Mouse (Mus musculus): Measurements from ENCODE around the gene Gm45140.
A peak's percentile ranks its signal among the peaks of the same experiment; 100 is the strongest.

Gm45140 gene

DNA sequence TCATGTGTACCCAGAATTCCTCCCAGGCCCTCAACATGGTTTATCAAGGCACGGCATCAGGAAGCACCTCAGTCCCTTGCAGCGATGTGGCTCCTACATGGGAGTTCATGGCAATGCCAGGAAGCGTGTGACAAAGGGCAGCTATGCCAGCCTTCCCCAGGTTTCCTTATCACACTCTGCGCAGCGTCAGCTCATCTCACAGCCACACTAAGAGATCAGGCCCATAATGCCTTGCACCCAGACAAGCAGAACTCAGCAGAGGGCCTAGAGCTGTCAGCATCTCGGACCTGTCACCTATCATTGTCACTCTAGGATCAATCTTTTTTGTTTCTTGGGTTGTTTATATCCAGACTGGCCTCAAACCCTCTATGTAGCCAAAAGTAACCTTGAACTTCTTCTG lies 36.0 kb downstream of the Gm45140 start:
- no peak for DNase-seq (ENCODE audit: low spot score)

DNA sequence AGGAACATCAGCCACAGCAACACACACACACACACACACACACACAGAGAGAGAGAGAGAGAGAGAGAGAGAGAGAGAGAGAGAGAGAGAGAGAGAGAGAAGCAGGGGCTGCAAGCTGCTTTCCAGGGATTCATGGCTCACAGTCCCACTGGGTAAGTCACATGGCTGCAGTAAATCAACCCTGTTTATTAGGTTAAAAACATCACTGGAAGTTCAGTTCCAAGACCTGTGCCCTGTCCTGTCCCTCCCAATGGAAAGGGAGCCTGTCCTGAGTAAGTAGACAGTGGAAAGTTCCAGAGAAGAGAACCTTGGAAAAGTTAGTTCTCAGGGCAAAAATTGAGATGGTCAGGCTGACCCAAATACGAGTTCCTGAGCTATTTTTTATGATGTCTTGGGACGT lies 38.3 kb downstream of the Gm45140 start:
- no peak for DNase-seq (ENCODE audit: low spot score)

DNA sequence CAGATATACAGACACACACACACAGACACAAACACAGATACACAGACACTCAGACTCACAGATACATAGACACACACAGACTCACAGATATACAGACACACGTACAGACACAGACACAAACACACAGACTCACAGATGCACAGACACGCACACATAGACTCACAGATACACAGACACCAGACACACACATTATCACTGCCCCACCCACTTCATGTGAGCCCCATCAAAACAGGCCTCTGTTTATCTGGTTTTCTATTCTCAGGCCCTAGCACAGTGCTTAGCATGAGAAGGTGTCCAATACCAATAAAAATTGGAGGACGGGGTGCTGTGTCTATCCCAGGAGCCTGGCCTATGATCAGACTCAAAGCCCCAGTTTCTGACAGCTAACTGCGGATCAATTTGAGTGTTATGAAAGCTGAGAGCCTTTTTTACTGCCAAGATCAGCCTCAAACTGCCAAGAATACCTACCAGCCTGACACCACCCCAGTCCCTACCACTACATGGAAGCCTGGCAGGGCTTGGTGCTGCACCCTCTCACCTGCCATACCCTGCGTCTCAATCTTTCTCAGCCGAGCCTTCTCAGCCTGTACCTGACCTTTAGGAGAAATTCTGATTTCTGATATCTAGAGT lies 39.2 kb downstream of the Gm45140 start:
- no peak for DNase-seq (ENCODE audit: low spot score)

DNA sequence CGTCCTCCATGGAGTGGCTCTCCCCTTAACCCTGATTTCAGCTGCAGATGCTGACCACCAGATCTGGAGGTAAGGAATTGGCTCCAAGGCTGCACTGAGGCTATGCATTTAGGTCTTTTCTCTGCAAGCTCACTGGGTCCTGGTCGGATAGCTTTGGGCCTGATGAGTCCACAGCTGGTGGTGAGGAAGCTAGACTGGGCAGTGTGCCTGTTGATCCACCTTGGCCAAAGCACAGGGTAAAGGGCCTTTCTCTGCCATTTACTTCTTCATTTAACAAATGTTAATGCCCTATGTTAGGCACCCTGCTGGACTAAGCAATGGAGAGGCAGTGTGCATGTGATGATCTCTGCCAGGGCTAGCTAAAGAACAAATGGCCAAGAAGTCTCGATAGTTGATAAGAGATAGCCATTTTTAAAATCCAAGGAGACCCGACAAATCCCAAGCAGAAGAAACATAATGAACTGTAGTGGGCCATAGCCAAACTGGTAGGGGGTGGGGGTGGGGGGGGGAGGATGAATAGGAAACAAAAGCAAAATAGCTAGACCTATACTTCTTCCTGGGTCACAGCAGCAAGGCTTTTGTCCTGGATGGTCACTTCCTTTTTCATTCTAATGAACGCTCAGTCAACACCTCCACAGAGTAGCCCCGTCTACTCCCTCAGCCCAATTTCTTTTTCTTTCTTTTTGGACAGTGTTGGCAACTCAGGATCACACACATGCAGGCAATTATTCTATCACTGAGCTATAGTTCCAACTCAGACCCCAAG lies 40.0 kb downstream of the Gm45140 start:
- no peak for DNase-seq (ENCODE audit: low spot score)

DNA sequence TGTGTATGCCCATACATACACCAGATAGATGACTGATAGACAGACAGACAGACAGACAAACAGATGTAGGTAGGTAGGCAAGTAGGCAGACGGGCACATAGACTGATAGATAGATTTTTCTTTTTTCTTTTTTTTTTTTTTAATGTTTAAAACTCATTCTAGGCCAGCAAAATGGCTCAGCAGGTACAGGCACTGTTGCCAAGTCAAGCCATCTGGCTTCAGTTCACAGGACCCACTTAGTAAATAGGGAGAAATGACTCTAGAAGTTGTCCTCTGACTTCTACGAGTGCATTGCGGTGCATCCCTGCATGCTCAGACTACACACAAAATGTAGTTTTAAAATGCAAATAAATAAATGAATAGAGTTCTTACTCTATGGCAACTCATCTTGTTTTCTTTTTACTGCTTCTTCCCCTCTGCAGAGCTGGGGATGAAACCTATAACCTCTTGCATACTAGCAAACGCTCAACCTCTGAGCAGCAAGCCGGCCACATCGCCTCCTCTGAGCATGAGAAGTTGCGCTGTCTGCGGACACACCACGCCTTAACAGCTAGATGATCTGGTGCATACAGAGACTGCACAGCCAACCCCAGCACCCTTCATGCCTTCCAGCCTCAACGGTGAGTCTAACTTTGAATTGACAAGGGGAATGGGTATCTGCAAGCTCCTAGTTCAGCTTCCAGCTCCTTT lies 41.6 kb downstream of the Gm45140 start:
- DNase-seq (ENCODE audit: low spot score): no peak

DNA sequence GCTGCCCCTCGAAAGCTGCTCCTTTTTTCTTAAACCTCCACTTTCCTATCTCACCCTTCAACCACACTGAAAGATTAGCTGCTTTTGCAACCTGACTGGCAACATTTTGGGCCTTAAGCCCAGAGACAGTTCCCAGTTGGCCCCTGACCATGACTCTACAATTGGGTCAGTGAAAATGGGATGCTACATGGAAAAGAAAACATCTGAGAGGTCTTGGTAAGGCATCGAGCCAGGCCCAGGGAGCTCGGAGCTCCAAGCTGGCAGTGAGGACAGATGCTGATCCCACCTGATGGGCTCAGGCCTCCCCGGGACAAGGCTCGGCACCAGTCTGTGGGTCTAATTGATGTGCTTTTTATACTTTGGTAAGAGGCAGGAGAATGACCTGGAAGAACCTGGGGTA lies 43.8 kb downstream of the Gm45140 start:
- DNase-seq (ENCODE audit: low spot score): no peak

DNA sequence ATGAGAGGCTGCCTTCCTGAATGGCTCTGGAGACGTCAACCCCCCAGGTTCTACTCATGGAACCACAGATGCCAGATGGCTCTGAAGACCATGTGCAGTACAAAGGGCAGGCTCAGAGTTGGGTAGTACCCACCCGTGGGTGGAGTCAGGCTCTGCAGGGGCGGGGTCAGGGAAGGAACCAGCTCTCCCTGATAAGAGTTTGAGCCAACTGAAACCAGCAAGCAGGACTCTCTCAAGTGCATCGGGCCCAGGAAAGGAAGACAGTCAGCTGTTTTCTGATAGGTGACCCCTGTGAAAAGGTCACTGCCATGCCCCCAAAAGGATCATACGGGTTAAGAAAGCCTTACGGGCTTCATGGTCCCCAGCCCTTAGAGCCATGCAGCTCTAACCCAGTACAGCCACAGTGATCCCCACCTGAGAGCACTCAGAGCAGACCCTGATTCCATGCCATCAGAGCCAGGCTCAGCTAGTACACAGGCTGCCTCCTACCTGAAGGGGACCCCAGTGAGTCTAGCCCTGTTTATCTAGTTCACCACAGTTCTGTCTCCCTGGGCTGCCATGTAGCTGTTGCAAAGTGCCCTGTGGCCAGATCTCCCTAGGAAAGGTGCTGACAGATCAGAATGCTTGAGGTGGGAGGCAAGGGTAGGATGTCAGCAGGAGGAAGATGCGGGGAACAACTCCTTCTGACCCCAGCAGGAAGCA lies 44.7 kb downstream of the Gm45140 start:
- no peak for DNase-seq (ENCODE audit: low spot score)

DNA sequence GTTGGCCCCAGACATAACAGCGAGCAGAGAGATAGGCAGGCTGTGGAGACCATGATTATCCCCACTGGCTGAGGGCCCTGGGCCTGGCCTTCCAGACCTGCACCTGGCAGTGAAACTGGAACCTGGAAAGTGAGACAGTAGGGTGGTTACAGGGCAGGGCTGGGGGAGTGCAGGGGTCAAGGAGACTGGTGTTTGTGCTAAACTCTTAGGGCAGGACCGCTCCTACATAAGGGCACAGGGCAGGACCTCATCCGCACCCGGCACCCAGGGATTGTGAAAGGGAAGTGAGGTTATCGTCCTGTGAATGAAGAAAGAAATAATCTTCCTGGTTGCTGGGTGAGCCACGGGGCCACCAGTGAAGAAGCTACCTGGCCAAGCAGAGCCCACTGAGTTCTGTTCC lies 45.8 kb downstream of the Gm45140 start:
- no peak for DNase-seq (ENCODE audit: low spot score)

DNA sequence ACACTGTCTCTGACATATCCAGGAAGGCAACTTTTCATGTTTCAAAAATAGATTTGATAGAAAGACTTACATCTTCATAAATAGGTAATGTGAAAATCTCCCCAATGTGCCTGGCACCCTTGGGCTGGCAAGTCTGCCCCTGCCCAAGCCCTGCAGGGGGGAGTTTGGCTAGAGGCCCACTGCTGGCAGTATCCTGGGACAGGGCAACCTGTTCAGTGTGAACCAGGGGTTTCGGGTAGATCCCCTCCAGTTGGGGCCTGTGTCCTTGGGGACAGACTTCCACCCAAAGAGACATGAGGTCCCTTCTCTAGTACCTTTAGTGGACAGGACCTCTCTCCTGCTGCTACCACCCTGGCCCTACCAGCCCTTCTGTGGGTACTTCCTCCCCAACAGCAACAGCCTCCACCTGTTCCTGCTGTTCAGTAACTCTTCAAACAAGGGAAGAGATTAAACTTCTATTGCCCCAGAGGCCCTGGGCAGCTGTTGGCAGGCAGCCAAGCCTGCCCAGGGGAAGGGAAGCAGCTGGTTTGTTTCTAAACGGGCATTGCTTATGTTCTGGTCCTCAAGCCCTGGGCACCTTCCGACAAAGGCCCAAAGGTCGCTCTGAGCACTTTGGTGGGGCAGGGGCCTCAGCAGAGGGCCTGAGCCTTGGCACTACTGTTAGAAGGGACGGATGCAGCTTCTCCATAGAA lies 46.6 kb downstream of the Gm45140 start:
- DNase-seq (ENCODE audit: low spot score): peak; percentile 57

DNA sequence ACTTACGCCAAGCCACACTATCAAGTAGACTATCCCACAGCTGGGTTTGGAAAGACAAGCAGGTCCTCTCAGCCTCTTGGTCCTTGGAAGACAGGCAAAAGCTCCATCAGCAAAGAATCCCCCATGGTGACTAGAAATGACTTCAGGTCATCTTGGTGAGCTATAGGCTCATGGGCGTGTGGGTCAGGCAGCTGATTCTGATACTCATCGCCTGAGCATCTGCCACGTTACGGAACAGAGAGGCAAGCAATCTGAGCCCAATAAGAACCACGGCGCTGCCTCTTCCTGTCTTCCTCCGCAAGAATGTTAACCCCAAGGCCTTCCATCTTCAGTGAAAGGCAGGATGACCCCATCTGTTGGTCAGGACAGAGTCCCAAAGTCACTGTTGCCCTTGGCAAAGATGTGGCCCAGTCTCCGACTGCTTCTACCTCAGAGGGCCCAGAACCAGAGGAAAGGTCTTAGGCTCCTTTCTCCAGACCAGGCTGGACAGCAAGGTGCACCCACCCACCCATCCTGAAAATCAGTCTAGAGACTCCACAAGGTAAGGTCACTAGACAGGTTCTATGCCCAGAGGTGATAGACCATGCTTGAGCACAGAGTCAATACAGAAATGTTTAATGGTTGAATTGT lies 47.2 kb downstream of the Gm45140 start:
- DNase-seq (ENCODE audit: low spot score): no peak

DNA sequence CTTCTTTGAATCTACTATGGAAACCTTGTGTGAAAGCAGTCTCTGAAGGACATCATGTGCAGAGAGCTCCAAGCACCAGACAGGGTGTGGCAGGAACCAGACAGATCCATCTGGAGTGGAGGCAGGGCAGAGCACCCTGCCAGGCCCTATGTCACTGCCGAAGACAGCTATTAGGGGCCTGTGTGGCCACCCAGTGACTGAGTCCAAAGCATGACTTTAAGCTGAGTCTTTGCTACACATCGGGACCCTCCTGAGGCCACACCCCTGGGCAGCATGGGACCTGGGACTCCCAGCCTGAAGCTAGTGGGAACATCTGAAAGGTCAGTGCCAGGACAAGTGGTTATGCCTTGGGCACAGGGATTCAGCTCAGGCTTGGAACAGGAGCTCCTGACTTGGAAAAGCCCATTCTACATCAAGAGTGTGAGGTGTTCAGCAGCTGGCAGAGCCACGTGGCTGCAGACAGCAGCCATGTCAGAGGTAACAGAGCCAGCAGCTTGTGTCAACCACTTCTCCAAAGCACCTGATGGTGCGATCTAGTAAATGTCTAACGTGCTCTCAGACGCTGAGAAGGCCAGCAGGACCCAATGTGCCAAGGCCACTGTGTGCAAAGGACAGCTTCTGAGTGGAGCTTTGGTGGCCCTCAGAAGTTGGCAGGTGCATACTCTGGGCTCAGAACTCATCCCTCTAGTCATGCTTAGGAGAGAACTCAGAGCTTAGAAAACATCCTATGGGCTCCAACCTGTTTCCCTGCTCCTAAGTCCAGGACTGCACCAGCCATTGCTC lies 48.3 kb downstream of the Gm45140 start:
- DNase-seq (ENCODE audit: low spot score): no peak

DNA sequence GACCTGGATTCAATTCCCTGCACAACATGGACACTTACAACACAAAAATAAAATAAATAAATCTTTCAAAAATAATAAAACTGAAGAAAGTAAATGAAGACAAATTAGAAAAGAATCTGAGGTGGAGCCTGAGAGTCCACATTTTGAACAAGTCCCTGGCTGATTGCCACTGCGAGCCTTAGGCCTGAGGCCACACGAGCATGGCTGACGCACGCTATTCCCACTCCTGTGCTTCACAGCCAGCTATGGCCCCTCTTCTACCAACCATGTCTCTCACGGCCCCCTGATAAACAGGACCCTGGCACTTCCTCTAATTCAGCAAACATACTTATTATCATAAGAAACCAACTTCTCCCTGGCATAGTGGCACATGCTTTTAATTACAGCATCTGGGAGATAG lies 49.0 kb downstream of the Gm45140 start:
- no peak for DNase-seq (ENCODE audit: low spot score)

DNA sequence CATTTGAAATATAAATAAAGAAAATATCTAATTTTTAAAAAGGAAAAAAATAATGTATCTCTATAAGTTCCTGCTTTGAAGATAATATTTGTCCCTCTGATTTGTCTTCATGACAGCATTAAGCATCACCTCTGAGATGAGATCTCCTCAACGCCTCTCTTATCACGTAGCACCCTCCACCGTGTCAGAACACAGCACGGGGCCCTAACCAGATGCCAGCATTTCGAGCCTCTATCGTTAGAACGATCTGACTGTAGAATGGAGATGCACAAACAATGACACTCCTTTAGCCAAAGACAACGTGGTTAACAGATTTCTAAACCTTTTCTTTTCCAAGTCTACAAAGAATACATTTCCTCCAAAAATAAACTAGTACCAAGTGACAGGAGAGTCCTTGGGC lies 51.6 kb downstream of the Gm45140 start:
- no peak for DNase-seq (ENCODE audit: low spot score)

DNA sequence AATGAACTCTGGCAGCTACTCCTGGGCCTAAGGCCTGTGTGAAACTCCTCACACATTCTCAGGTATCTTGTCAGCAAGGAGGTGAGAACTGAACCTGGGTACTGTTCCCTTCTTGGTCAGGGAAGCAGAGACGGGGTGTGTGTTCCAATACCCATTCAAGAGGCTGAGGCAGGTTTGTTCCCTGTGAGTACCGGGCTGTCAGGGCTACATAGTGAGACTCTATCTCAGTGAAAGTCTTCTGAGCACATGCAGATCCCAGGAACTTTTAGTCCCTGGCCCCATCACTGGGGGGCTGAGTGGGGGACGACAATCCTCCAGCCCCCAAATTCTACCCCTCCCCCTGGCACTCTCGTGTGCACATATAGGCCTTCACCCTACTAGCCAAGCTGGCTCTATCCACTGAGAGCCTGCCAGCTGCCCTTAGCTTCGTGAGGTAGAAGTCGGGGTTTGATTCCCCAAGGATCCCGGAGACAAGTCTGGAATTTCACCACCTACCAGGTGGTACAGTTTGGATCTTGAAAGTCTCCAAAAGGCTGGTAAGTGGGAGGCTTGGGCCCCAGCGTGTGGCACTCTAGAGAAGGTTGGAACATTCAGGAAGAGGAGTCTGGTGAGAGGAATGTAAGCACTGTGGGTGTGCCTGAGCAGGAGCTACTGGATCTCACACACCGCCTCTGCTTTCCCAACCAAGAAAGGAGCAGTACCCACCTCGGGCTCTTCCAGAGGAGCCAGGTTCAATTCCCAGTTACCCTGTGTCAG lies 54.9 kb downstream of the Gm45140 start:
- DNase-seq (ENCODE audit: low spot score): no peak

DNA sequence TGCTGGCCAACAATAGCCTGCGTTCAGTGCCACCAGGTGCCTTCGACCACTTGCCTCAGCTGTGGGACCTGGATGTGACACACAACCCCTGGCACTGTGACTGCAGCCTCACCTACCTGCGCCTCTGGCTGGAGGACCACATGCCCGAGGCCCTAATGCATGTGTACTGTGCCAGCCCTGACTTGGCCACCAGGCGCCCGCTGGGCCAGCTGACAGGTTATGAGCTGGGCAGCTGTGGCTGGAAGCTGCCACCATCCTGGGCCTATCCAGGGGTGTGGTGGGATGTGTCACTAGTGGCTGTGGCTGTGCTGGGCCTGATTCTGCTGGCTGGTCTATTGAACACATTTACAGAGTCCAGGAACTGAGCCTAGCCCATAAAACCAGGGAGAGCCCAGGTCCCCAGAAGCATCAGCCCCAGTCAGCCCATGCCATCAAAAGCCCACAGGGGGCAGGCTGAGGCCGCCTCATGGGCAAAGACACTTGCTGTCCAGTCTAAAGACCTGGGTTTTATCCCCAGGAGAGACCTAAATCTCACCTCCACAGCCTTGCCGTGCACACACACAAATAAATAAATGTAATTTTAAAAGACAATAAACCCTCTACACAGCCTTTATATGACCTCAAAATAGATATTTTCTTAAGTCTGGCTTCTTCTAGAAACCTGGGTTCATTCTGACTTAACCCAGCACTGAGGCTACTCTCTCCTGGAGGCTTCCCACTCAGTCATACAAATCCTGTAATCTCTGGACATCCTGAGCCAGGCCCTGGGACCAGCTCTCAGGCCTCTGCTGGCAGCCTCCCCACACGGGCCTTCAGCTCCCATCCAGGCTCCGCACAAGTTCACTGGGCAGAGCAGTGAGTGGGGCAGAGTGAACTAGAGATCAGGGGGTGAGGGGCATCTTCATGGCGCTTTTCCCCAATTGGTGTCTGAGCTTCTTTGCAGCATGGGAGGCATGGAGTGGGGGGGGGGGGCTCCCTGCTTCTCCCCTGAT lies 56.1 kb downstream of the Gm45140 start:
- DNase-seq (ENCODE audit: low spot score): no peak

DNA sequence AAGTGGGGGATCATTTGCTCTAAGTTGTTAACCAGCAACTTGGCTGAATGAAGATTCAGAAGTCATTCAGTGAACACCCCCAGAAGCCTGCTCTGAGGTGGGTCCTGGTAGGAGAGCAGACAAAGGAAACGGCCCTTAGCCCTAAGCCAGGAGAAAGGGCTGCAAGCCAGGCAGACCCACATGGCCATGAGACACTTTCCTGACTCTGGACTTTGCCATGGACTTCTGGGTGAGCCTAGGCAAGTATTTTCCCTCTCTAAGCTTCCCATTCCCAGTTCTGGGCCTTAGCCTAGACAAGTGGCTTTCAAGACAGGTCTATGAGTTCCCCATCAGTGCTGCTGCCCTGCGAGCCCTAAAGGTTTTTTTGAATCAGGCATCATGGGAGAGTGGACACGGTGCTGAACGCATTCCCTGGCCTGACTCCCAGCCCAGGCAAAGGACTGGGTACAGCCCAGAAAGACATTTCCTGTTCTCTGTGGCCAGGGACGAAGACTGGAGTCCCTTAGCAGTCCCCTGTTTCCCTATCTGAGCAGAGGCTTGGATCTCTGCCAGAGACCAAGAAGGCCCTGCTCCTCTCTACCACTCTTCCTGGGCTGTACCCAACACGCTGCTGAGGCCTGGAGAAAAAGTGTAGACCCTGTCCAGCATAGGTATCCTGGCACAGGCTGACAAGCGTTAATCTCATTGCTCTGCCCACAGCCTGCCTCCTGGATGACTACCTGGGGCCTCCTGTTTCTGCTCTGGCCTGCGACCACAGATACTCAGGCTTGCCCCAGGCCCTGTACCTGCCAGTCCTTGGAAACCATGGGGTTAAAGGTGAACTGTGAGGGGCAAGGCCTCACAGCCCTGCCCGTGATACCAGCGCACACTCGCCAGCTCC lies 57.1 kb downstream of the Gm45140 start:
- no peak for DNase-seq (ENCODE audit: low spot score)

DNA sequence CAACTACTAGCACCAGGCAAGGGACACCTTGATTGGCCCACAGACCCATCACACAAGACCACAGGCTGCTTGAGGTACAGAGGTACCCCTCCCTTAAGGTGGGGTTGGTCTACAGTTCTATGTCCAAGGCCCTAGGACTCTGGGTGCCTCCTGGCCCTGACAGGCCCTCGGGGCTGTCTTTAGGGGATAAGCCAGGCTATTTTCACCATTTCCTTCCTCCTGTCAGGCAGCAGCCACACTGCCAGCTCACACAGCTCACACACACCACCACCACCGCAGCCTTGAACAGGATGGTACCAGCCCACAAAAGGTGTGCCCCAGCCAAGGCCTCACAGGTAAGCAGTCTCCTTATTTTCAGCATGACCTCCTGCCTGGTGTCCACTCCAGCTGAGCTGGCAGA lies 57.8 kb downstream of the Gm45140 start, which contains the start of gene Gp9:
Gp9 (plus strand) TSS at position 231 of the 400 bp plus-strand sequence.
- DNase-seq (ENCODE audit: low spot score): no peak

DNA sequence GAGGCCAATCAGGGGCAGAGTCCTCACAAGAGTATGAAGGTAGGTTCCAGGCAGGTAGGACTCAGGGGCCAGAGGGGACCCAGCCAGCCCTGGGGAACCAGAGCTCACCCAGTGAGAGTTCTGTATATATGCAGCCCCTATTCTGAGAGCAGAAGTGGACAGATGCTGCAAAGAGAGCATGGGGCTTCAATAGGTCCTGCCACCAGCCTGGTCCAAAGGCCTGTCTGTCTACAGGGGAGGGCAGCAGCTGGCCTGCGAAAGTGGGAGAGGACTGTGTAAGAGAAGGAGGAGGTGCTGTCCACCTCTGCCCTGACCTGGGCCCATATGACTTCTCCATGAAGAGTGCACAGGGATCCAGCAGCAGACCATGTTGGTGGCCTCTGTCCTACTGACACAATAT lies 58.9 kb downstream of the Gm45140 start:
- no peak for DNase-seq (ENCODE audit: low spot score)

Data from lung, postnatal 25 days (tissue).